Comparison of ENCODE assay signal across 9 mouse cellular contexts in genomic region chr8:105283074-105283473, GRCm38 (mm10). TPM values are rescaled to one million over a fixed set of nuclear protein-coding genes. Genes with fewer than 3 reads are reported as not detected.
A peak's percentile ranks its signal among the peaks of the same experiment; 100 is the strongest.
DNase-seq lines count a peak whose midpoint lies in the region; ATAC-seq and TF ChIP-seq lines count a peak whose summit lies in the region.
"Had no signal": no experiment of that assay in that cellular context is flagged by ENCODE, and none has a peak within 500 bp of the region (broad histone marks: within the 10 kb centered on the region; RNA-seq: fewer than 3 reads in every experiment).

No protein-coding gene starts in this region.

- 70% methylated on average over 23 of the region's 23 CpGs for WGBS in thymus, adult 2 months
- 45% methylated on average over 23 of the region's 23 CpGs for WGBS in kidney, postnatal 0 days

- no peak for TF ChIP-seq POLR2A in thymus, adult 2 months (IDR thresholded peaks at IDR 0.05; ENCODE audit: control insufficient read depth, extremely low read depth, insufficient read depth, low read length, poor library complexity)

- no peak overlapping the region for H3K9ac ChIP-seq in kidney, postnatal 0 days (ENCODE audit: low read depth, low read length)

- H3K27ac ChIP-seq in thymus, adult 2 months (ENCODE audit: control insufficient read depth, insufficient read depth, low read length): no peak overlapping the region
- H3K27ac ChIP-seq in kidney, postnatal 0 days: no peak overlapping the region
- H3K27ac ChIP-seq: macrophage had no signal

- no peak overlapping the region for H3K4me2 ChIP-seq in kidney, postnatal 0 days (ENCODE audit: low read length)

- H3K4me3 ChIP-seq in thymus, adult 2 months (ENCODE audit: control insufficient read depth, insufficient read depth, low read length): no peak overlapping the region
- peak overlapping the region; percentile 5 for H3K4me3 ChIP-seq in erythroblast, embryonic 14.5 days (replicated peaks)
- H3K4me3 ChIP-seq in kidney, postnatal 0 days (replicated peaks; ENCODE audit: low read depth, low read length): no peak overlapping the region
- peak overlapping the region; percentile 89 for H3K4me3 ChIP-seq in megakaryocyte, embryonic 14.5 days (replicated peaks)

- H3K4me1 ChIP-seq in thymus, adult 2 months (replicated peaks; ENCODE audit: control insufficient read depth, insufficient read depth, low read length): peaks cover 12% of the 10 kb centered on the region
- H3K4me1 ChIP-seq in erythroblast, embryonic 14.5 days (ENCODE audit: control insufficient read depth): peaks cover 27% of the 10 kb centered on the region
- H3K4me1 ChIP-seq in kidney, postnatal 0 days (replicated peaks; ENCODE audit: insufficient read depth, low read length): 0 out of 2 replicates have a peak, but pooled peaks cover 2% of the 10 kb centered on the region
- H3K4me1 ChIP-seq in megakaryocyte, embryonic 14.5 days: peaks cover 50% of the 10 kb centered on the region

- H3K27me3 ChIP-seq in thymus, adult 2 months (ENCODE audit: control insufficient read depth, insufficient read depth, low read length): no peaks in the 10 kb centered on the region; the same call in 1 of the 2 replicates
- H3K27me3 ChIP-seq in erythroblast, embryonic 14.5 days (ENCODE audit: control insufficient read depth): peaks cover 72% of the 10 kb centered on the region
- H3K27me3 ChIP-seq in kidney, postnatal 0 days (ENCODE audit: insufficient read depth, low read length): peaks cover 7% of the 10 kb centered on the region
- peaks cover 40% of the 10 kb centered on the region for H3K27me3 ChIP-seq in megakaryocyte, embryonic 14.5 days (replicated peaks)

- H3K36me3 ChIP-seq in thymus, adult 2 months (ENCODE audit: control insufficient read depth, insufficient read depth, low read length): no peaks in the 10 kb centered on the region
- H3K36me3 ChIP-seq in erythroblast, embryonic 14.5 days (ENCODE audit: control insufficient read depth): no peaks in the 10 kb centered on the region
- no peaks in the 10 kb centered on the region; the same call in 1 of the 2 replicates for H3K36me3 ChIP-seq in kidney, postnatal 0 days (ENCODE audit: insufficient read depth, low read length)
- H3K36me3 ChIP-seq in megakaryocyte, embryonic 14.5 days (replicated peaks; ENCODE audit: low read length): peaks cover 16% of the 10 kb centered on the region

- H3K9me3 ChIP-seq in erythroblast, embryonic 14.5 days (ENCODE audit: control insufficient read depth, low read length): no peaks in the 10 kb centered on the region; the same call in 1 of the 2 replicates
- no peaks in the 10 kb centered on the region for H3K9me3 ChIP-seq in kidney, postnatal 0 days (replicated peaks; ENCODE audit: low read length)
- peaks cover 3% of the 10 kb centered on the region; the same call in 1 of the 2 replicates for H3K9me3 ChIP-seq in megakaryocyte, embryonic 14.5 days

- peak; percentile 79 for TF ChIP-seq CTCF in thymus, adult 2 months (IDR thresholded peaks at IDR 0.05; ENCODE audit: borderline replicate concordance, control insufficient read depth, extremely low read depth, insufficient read depth, low read length, poor library complexity)
- TF ChIP-seq CTCF in kidney, postnatal 0 days (IDR thresholded peaks at IDR 0.05; ENCODE audit: low read depth): peak; percentile 78

- 0 out of 2 replicates have a peak, but pooled peaks have one; percentile 16 for ATAC-seq in cerebellum, adult (ENCODE audit: insufficient number of reproducible peaks, low FRiP score, low TSS enrichment)
- ATAC-seq in kidney, postnatal 0 days (replicated peaks; ENCODE audit: low FRiP score, low read depth): peak; percentile 37; the same call in 1 of the 2 replicates
- ATAC-seq in activated CD4-positive, CD25-positive, alpha-beta regulatory T cell, adult 4 months: no peak

- no peak for DNase-seq in cerebellum, adult 9-10 months
- DNase-seq in thymus, adult 2 months: no peak
- DNase-seq in thymus, adult 18-20 months: no peak
- DNase-seq in kidney, postnatal 0 days (ENCODE audit: low spot score): no peak

RNA-seq across cellular contexts. Expression of gene 4931428F04Rik, which starts 6.6 kb away (rescaled TPM):
- polyA plus RNA-seq in thymus, adult 2 months (2012; rRNA removed): 13.6 and 14.3 TPM in 2 replicates
- polyA plus RNA-seq in erythroblast, embryonic 14.5 days (2012): 0.01 and 0.09 TPM in 2 replicates
- 5.5 and 6.2 TPM in 2 replicates for polyA plus RNA-seq in kidney, postnatal 0 days (2015; fragmentation: Nextera tagmentation; extraction: Ambion mirVana)
- polyA plus RNA-seq in megakaryocyte, embryonic 14.5 days (2012; ENCODE audit: insufficient read depth, low replicate concordance): 1.6 and 1.8 TPM in 2 replicates
- polyA plus RNA-seq in activated CD4-positive, CD25-positive, alpha-beta regulatory T cell, adult 4 months (2017; shearing (Covaris generic)): 1 to 10 TPM in 1 of 2 experiments, under 1 TPM in 1; 0.79 to 1.1 TPM

RNA-seq across cellular contexts. Expression of gene Nol3, which starts 7.1 kb away (rescaled TPM):
- 3.5 and 4.0 TPM in 2 replicates for polyA plus RNA-seq in thymus, adult 2 months (2012; rRNA removed)
- polyA plus RNA-seq in erythroblast, embryonic 14.5 days (2012): not detected in 2 replicates
- 0.29 and 0.68 TPM in 2 replicates for polyA plus RNA-seq in kidney, postnatal 0 days (2015; fragmentation: Nextera tagmentation; extraction: Ambion mirVana)
- polyA plus RNA-seq in megakaryocyte, embryonic 14.5 days (2012; ENCODE audit: insufficient read depth, low replicate concordance): 0.41 TPM in 1 of 2 replicates, not detected in the other
- not detected for polyA plus RNA-seq in activated CD4-positive, CD25-positive, alpha-beta regulatory T cell, adult 4 months (2017; shearing (Covaris generic))

RNA-seq across cellular contexts. Expression of gene Exoc3l, which starts 12.8 kb away (rescaled TPM):
- 10.6 and 12.7 TPM in 2 replicates for polyA plus RNA-seq in thymus, adult 2 months (2012; rRNA removed)
- 1.6 and 1.7 TPM in 2 replicates for polyA plus RNA-seq in erythroblast, embryonic 14.5 days (2012)
- polyA plus RNA-seq in kidney, postnatal 0 days (2015; fragmentation: Nextera tagmentation; extraction: Ambion mirVana): 15.9 and 18.5 TPM in 2 replicates
- polyA plus RNA-seq in megakaryocyte, embryonic 14.5 days (2012; ENCODE audit: insufficient read depth, low replicate concordance): 76.3 and 141 TPM in 2 replicates
- polyA plus RNA-seq in activated CD4-positive, CD25-positive, alpha-beta regulatory T cell, adult 4 months (2017; shearing (Covaris generic)): 1 to 10 TPM in 1 of 2 experiments, under 1 TPM in 1; 0.54 to 2.0 TPM
- polyA plus RNA-seq: macrophage had no signal

RNA-seq across cellular contexts. Expression of gene Hsf4, which starts 13.5 kb away (rescaled TPM):
- 2.9 and 3.3 TPM in 2 replicates for polyA plus RNA-seq in thymus, adult 2 months (2012; rRNA removed)
- polyA plus RNA-seq in erythroblast, embryonic 14.5 days (2012): not detected in 2 replicates
- polyA plus RNA-seq in kidney, postnatal 0 days (2015; fragmentation: Nextera tagmentation; extraction: Ambion mirVana): 0.12 TPM in 1 of 2 replicates, not detected in the other
- 0.73 TPM in 1 of 2 replicates, not detected in the other for polyA plus RNA-seq in megakaryocyte, embryonic 14.5 days (2012; ENCODE audit: insufficient read depth, low replicate concordance)
- polyA plus RNA-seq in activated CD4-positive, CD25-positive, alpha-beta regulatory T cell, adult 4 months (2017; shearing (Covaris generic)): under 1 TPM; 0.31 to 0.37 TPM

RNA-seq across cellular contexts. Expression of gene E2f4, which starts 14.4 kb away (rescaled TPM):
- polyA plus RNA-seq in thymus, adult 2 months (2012; rRNA removed): 474 and 475 TPM in 2 replicates
- 30.0 and 45.9 TPM in 2 replicates for polyA plus RNA-seq in erythroblast, embryonic 14.5 days (2012)
- polyA plus RNA-seq in kidney, postnatal 0 days (2015; fragmentation: Nextera tagmentation; extraction: Ambion mirVana): 55.2 and 57.9 TPM in 2 replicates
- polyA plus RNA-seq in megakaryocyte, embryonic 14.5 days (2012; ENCODE audit: insufficient read depth, low replicate concordance): 39.4 and 41.2 TPM in 2 replicates
- polyA plus RNA-seq in activated CD4-positive, CD25-positive, alpha-beta regulatory T cell, adult 4 months (2017; shearing (Covaris generic)): 10 to 100 TPM; 49.1 to 64.7 TPM

Comparison
In these comparisons a context has a peak if more than half of its experiments do, and no peak if none do; other contexts are left out.
1. H3K4me3 ChIP-seq: peak in erythroblast, embryonic 14.5 days (single experiment) and megakaryocyte, embryonic 14.5 days (single experiment); none in thymus, adult 2 months (single experiment) and kidney, postnatal 0 days (single experiment).